Comparison of ENCODE assay signal across 8 mouse cellular contexts in the genomic region with DNA sequence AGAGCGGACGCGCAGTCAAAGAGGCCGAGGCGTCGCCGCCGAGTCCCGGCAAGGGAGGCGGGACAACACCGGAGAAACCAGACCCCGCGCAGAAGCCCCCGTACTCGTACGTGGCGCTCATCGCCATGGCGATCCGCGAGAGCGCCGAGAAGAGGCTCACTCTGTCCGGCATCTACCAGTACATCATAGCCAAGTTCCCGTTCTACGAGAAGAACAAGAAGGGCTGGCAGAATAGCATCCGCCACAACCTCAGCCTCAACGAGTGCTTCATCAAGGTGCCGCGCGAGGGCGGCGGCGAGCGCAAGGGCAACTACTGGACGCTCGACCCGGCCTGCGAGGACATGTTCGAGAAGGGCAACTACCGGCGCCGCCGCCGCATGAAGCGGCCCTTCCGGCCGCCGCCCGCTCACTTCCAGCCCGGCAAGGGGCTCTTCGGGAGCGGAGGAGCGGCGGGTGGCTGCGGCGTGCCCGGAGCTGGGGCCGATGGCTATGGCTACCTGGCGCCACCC. TPM values are rescaled to one million over a fixed set of nuclear protein-coding genes. Genes with fewer than 3 reads are reported as not detected.
DNase-seq lines count a peak whose midpoint lies in the region; ATAC-seq lines count a peak whose summit lies in the region.

No protein-coding gene starts in this region.

- H3K27ac ChIP-seq in lung, embryonic 15.5 days, result no peak overlapping the region
- H3K27ac ChIP-seq in embryonic facial prominence, embryonic 13.5 days, result peak overlapping the region; percentile 55
- no peak overlapping the region for H3K27ac ChIP-seq in intestine, embryonic 14.5 days (ENCODE audit: low read depth)
- H3K27ac ChIP-seq in liver, embryonic 16.5 days (ENCODE audit: low read length), result no peak overlapping the region

- peak overlapping the region; percentile 10; the same call in 1 of the 2 replicates for H3K9ac ChIP-seq in lung, embryonic 15.5 days
- H3K9ac ChIP-seq in embryonic facial prominence, embryonic 13.5 days, result peak overlapping the region; percentile 69
- no peak overlapping the region for H3K9ac ChIP-seq in intestine, embryonic 14.5 days (ENCODE audit: low read length)
- no peak overlapping the region for H3K9ac ChIP-seq in liver, embryonic 16.5 days (ENCODE audit: low read depth, low read length)

- DNase-seq in lung, postnatal 10 days, result no peak
- DNase-seq in intestine, embryonic 14.5 days (ENCODE audit: low spot score), result peak; percentile 75
- peak; percentile 27 for DNase-seq in testis, postnatal 14 days (ENCODE audit: low spot score)
- no peak for DNase-seq in frontal cortex, postnatal 10 days (ENCODE audit: low spot score in 2 of 2)

- 0 out of 2 replicates have a peak, but pooled peaks have one; percentile 2 for ATAC-seq in lung, embryonic 15.5 days (ENCODE audit: borderline replicate concordance, extremely low read depth, low FRiP score, low TSS enrichment)
- no peak for ATAC-seq in embryonic facial prominence, embryonic 13.5 days (ENCODE audit: insufficient number of reproducible peaks, insufficient read depth, low FRiP score, low TSS enrichment, low read depth)
- ATAC-seq in intestine, embryonic 14.5 days (replicated peaks; ENCODE audit: low FRiP score, low TSS enrichment, low read depth), result no peak
- no peak for ATAC-seq in liver, embryonic 16.5 days (ENCODE audit: low read depth)
- no peak for ATAC-seq in megakaryocyte-erythroid progenitor cell, adult 5-6 weeks (replicated peaks; ENCODE audit: low FRiP score, low TSS enrichment, poor library complexity, severe bottlenecking)

- H3K4me1 ChIP-seq in lung, embryonic 15.5 days, result peaks cover 27% of the 10 kb centered on the region
- peaks cover 45% of the 10 kb centered on the region for H3K4me1 ChIP-seq in embryonic facial prominence, embryonic 13.5 days
- peaks cover 19% of the 10 kb centered on the region for H3K4me1 ChIP-seq in intestine, embryonic 14.5 days (replicated peaks; ENCODE audit: control insufficient read depth, insufficient read depth, low read length)
- peaks cover 8% of the 10 kb centered on the region for H3K4me1 ChIP-seq in liver, embryonic 16.5 days (ENCODE audit: control insufficient read depth, low read depth, low read length)

- no peaks in the 10 kb centered on the region for H3K36me3 ChIP-seq in lung, embryonic 15.5 days
- H3K36me3 ChIP-seq in embryonic facial prominence, embryonic 13.5 days, result no peaks in the 10 kb centered on the region
- no peaks in the 10 kb centered on the region for H3K36me3 ChIP-seq in intestine, embryonic 14.5 days (ENCODE audit: control insufficient read depth, insufficient read depth, low read length)
- no peaks in the 10 kb centered on the region for H3K36me3 ChIP-seq in liver, embryonic 16.5 days (ENCODE audit: control insufficient read depth, insufficient read depth)

- H3K9me3 ChIP-seq in lung, embryonic 15.5 days, result no peaks in the 10 kb centered on the region
- H3K9me3 ChIP-seq in embryonic facial prominence, embryonic 13.5 days, result no peaks in the 10 kb centered on the region
- H3K9me3 ChIP-seq in intestine, embryonic 14.5 days (ENCODE audit: control insufficient read depth, low read length), result no peaks in the 10 kb centered on the region
- H3K9me3 ChIP-seq in liver, embryonic 16.5 days (replicated peaks; ENCODE audit: control insufficient read depth, low read length), result no peaks in the 10 kb centered on the region

- under 1% methylated on average over 57 of the region's 60 CpGs for WGBS in lung, embryonic 15.5 days
- under 1% methylated on average over 60 of the region's 60 CpGs for WGBS in embryonic facial prominence, embryonic 13.5 days
- under 1% methylated on average over 49 of the region's 60 CpGs for WGBS in intestine, embryonic 14.5 days
- under 1% methylated on average over 60 of the region's 60 CpGs for WGBS in liver, embryonic 16.5 days (ENCODE audit: insufficient replicate concordance)

- peak overlapping the region; percentile 88 for H3K4me2 ChIP-seq in lung, embryonic 15.5 days
- H3K4me2 ChIP-seq in embryonic facial prominence, embryonic 13.5 days, result peak overlapping the region; percentile 83
- peak overlapping the region; percentile 64 for H3K4me2 ChIP-seq in intestine, embryonic 14.5 days (ENCODE audit: low read length)
- H3K4me2 ChIP-seq in liver, embryonic 16.5 days (ENCODE audit: low read depth, low read length), result peak overlapping the region; percentile 43

- peak overlapping the region; percentile 42 for H3K4me3 ChIP-seq in lung, embryonic 15.5 days
- H3K4me3 ChIP-seq in embryonic facial prominence, embryonic 13.5 days, result peak overlapping the region; percentile 53
- H3K4me3 ChIP-seq in intestine, embryonic 14.5 days (ENCODE audit: low read depth, low read length), result peak overlapping the region; percentile 36
- H3K4me3 ChIP-seq in liver, embryonic 16.5 days (ENCODE audit: low read depth, low read length), result peak overlapping the region; percentile 35

- H3K27me3 ChIP-seq in lung, embryonic 15.5 days, result peaks cover 99% of the 10 kb centered on the region
- peaks cover 97% of the 10 kb centered on the region for H3K27me3 ChIP-seq in embryonic facial prominence, embryonic 13.5 days
- peaks cover 99% of the 10 kb centered on the region for H3K27me3 ChIP-seq in intestine, embryonic 14.5 days (replicated peaks; ENCODE audit: control insufficient read depth, insufficient read depth, low read length)
- peaks cover 100% of the 10 kb centered on the region for H3K27me3 ChIP-seq in liver, embryonic 16.5 days (ENCODE audit: control insufficient read depth, insufficient read depth, low read depth, low read length)

RNA-seq across cellular contexts. Expression of a gene that starts 0.7 kb away (rescaled TPM):
- not detected in 2 replicates for polyA plus RNA-seq in lung, embryonic 15.5 days (2015; fragmentation: Nextera tagmentation; extraction: Ambion mirVana)
- 1.2 and 1.7 TPM in 2 replicates for polyA plus RNA-seq in embryonic facial prominence, embryonic 13.5 days (2015; fragmentation: Nextera tagmentation; extraction: Ambion mirVana)
- not detected in 2 replicates for polyA plus RNA-seq in intestine, embryonic 14.5 days (2014; fragmentation: Nextera tagmentation; extraction: Ambion mirVana)
- not detected in 2 replicates for polyA plus RNA-seq in liver, embryonic 16.5 days (2015; fragmentation: Nextera tagmentation; extraction: Ambion mirVana)
- total RNA-seq in megakaryocyte-erythroid progenitor cell, adult 5-6 weeks (2014; fragmentation: Nextera tagmentation), result not detected in 2 replicates
- not detected in 2 replicates for total RNA-seq in megakaryocyte-erythroid progenitor cell, adult 5-6 weeks (2017)

RNA-seq across cellular contexts. Expression of a gene that starts 30.4 kb away (rescaled TPM):
- 42.3 and 42.9 TPM in 2 replicates for polyA plus RNA-seq in lung, embryonic 15.5 days (2015; fragmentation: Nextera tagmentation; extraction: Ambion mirVana)
- polyA plus RNA-seq in embryonic facial prominence, embryonic 13.5 days (2015; fragmentation: Nextera tagmentation; extraction: Ambion mirVana), result 48.8 and 59.1 TPM in 2 replicates
- polyA plus RNA-seq in intestine, embryonic 14.5 days (2014; fragmentation: Nextera tagmentation; extraction: Ambion mirVana), result 45.7 and 47.6 TPM in 2 replicates
- polyA plus RNA-seq in liver, embryonic 16.5 days (2015; fragmentation: Nextera tagmentation; extraction: Ambion mirVana), result 8.0 and 10.3 TPM in 2 replicates
- 27.4 and 46.4 TPM in 2 replicates for total RNA-seq in megakaryocyte-erythroid progenitor cell, adult 5-6 weeks (2014; fragmentation: Nextera tagmentation)
- 60.5 and 144 TPM in 2 replicates for total RNA-seq in megakaryocyte-erythroid progenitor cell, adult 5-6 weeks (2017)

RNA-seq across cellular contexts. Expression of a gene that starts 52.9 kb away (rescaled TPM):
- polyA plus RNA-seq in lung, embryonic 15.5 days (2015; fragmentation: Nextera tagmentation; extraction: Ambion mirVana), result not detected in 2 replicates
- not detected in 2 replicates for polyA plus RNA-seq in embryonic facial prominence, embryonic 13.5 days (2015; fragmentation: Nextera tagmentation; extraction: Ambion mirVana)
- not detected in 2 replicates for polyA plus RNA-seq in intestine, embryonic 14.5 days (2014; fragmentation: Nextera tagmentation; extraction: Ambion mirVana)
- polyA plus RNA-seq in liver, embryonic 16.5 days (2015; fragmentation: Nextera tagmentation; extraction: Ambion mirVana), result not detected in 2 replicates
- not detected in 2 replicates for total RNA-seq in megakaryocyte-erythroid progenitor cell, adult 5-6 weeks (2014; fragmentation: Nextera tagmentation)
- total RNA-seq in megakaryocyte-erythroid progenitor cell, adult 5-6 weeks (2017), result not detected in 2 replicates

Comparison
In these comparisons a context has a peak if more than half of its experiments do, and no peak if none do; other contexts are left out.
1. H3K9ac ChIP-seq: peak in lung, embryonic 15.5 days (single experiment) and embryonic facial prominence, embryonic 13.5 days (single experiment); none in intestine, embryonic 14.5 days (single experiment) and liver, embryonic 16.5 days (single experiment).
2. DNase-seq: peak in intestine, embryonic 14.5 days (single experiment) and testis, postnatal 14 days (single experiment); none in lung, postnatal 10 days (single experiment) and frontal cortex, postnatal 10 days (0 of 2).
3. Peak in every context shown above with its lines, with median percentiles within 50 percentile points of each other: H3K4me2 ChIP-seq and H3K4me3 ChIP-seq.